Mouse (Mus musculus): ENCODE measurements around the gene Gpr18. TPM values are rescaled to one million over a fixed set of nuclear protein-coding genes. Genes with fewer than 3 reads are reported as not detected.
A peak's percentile ranks its signal among the peaks of the same experiment; 100 is the strongest.

Gpr18 gene
- polyA plus RNA-seq (2015; fragmentation: Nextera tagmentation; extraction: Ambion mirVana) = 0.78 and 0.81 TPM in 2 replicates

- WGBS (ENCODE audit: insufficient replicate concordance) = 40% methylated on average over 8 of the region's 8 CpGs
Observed at GRCm38 (mm10) chr14:121915621-121916020, at the start of gene Gpr18. Gene Gpr18, minus strand, starts transcription at chr14:121915781.

GRCm38 (mm10) chr14:121964990-121965389 is 49.4 kb upstream of the Gpr18 start, which contains the start of gene Gpr183:
Gene Gpr183, minus strand, starts transcription at chr14:121965195.
- Histone ChIP-seq H3K4me2 (ENCODE audit: low read depth, low read length) (no peak within 1 kb of the TSS), H3K9me3 (ENCODE audit: low read length) (no peaks in the 10 kb centered on the region), H3K9ac (replicated peaks) (0 out of 2 replicates have a peak within 1 kb of the TSS, but pooled peaks have one; percentile 26), H3K4me3 (ENCODE audit: low read depth, low read length) (no peak within 1 kb of the TSS), H3K4me1 (ENCODE audit: insufficient read depth) (peaks cover 19% of the 10 kb centered on the region), H3K27me3 (ENCODE audit: insufficient read depth, low read length) (no peaks in the 10 kb centered on the region), H3K36me3 (replicated peaks; ENCODE audit: insufficient read depth, low read length) (no peaks in the 10 kb centered on the region), H3K27ac (ENCODE audit: low read depth) (no peak within 1 kb of the TSS)
- TF ChIP-seq CTCF (IDR thresholded peaks at IDR 0.05; ENCODE audit: low read depth) (no peak), EP300 (IDR thresholded peaks at IDR 0.05; ENCODE audit: low read depth) (no peak)
- DNase-seq (no peak), ATAC-seq (no peak)
- WGBS (ENCODE audit: insufficient replicate concordance) = 18% methylated on average over 6 of the region's 6 CpGs

More at GRCm38 (mm10) chr14:121915621-121916020, at the start of gene Gpr18:
- Histone ChIP-seq H3K9me3 (ENCODE audit: low read length) (no peaks in the 10 kb centered on the region), H3K4me1 (ENCODE audit: insufficient read depth) (0 out of 2 replicates have a peak, but pooled peaks cover 2% of the 10 kb centered on the region), H3K36me3 (replicated peaks; ENCODE audit: insufficient read depth, low read length) (peaks cover 21% of the 10 kb centered on the region), H3K9ac (replicated peaks) (no peak within 1 kb of the TSS), H3K27ac (ENCODE audit: low read depth) (peak within 1 kb of the TSS; percentile 74), H3K4me2 (ENCODE audit: low read depth, low read length) (0 out of 2 replicates have a peak within 1 kb of the TSS, but pooled peaks have one; percentile 6), H3K4me3 (ENCODE audit: low read depth, low read length) (no peak within 1 kb of the TSS), H3K27me3 (ENCODE audit: insufficient read depth, low read length) (no peaks in the 10 kb centered on the region)
- no peak for TF ChIP-seq CTCF (IDR thresholded peaks at IDR 0.05; ENCODE audit: low read depth)
- TF ChIP-seq EP300 (IDR thresholded peaks at IDR 0.05; ENCODE audit: low read depth) = no peak
- no peak for DNase-seq
- no peak for ATAC-seq

- Histone ChIP-seq H3K4me2 (ENCODE audit: low read depth, low read length) (no peak overlapping the region), H3K9ac (replicated peaks) (0 out of 2 replicates have a peak overlapping the region, but pooled peaks have one; percentile 26)
- TF ChIP-seq EP300 (IDR thresholded peaks at IDR 0.05; ENCODE audit: low read depth) (no peak), CTCF (IDR thresholded peaks at IDR 0.05; ENCODE audit: low read depth) (no peak)
Observed at GRCm38 (mm10) chr14:121963942-121964335, 48.4 kb upstream of the Gpr18 start.

GRCm38 (mm10) chr14:121963251-121963941 is 47.8 kb upstream of the Gpr18 start:
- Histone ChIP-seq H3K27ac (ENCODE audit: low read depth) (0 out of 2 replicates have a peak overlapping the region, but pooled peaks have one; percentile 6), H3K9ac (replicated peaks) (no peak overlapping the region), H3K27me3 (ENCODE audit: insufficient read depth, low read length) (no peaks in the 10 kb centered on the region), H3K4me1 (ENCODE audit: insufficient read depth) (peaks cover 19% of the 10 kb centered on the region), H3K36me3 (replicated peaks; ENCODE audit: insufficient read depth, low read length) (no peaks in the 10 kb centered on the region), H3K4me2 (ENCODE audit: low read depth, low read length) (no peak overlapping the region), H3K4me3 (ENCODE audit: low read depth, low read length) (no peak overlapping the region), H3K9me3 (ENCODE audit: low read length) (no peaks in the 10 kb centered on the region)
- WGBS (ENCODE audit: insufficient replicate concordance) = 60% methylated on average over 9 of the region's 9 CpGs
- ATAC-seq (no peak), DNase-seq (no peak)
- no peak for TF ChIP-seq EP300 (IDR thresholded peaks at IDR 0.05; ENCODE audit: low read depth)
- no peak for TF ChIP-seq CTCF (IDR thresholded peaks at IDR 0.05; ENCODE audit: low read depth)

More at GRCm38 (mm10) chr14:121963942-121964335, 48.4 kb upstream of the Gpr18 start:
- Histone ChIP-seq H3K4me1 (ENCODE audit: insufficient read depth) (peaks cover 19% of the 10 kb centered on the region), H3K4me3 (ENCODE audit: low read depth, low read length) (no peak overlapping the region), H3K27me3 (ENCODE audit: insufficient read depth, low read length) (no peaks in the 10 kb centered on the region), H3K36me3 (replicated peaks; ENCODE audit: insufficient read depth, low read length) (no peaks in the 10 kb centered on the region), H3K27ac (ENCODE audit: low read depth) (0 out of 2 replicates have a peak overlapping the region, but pooled peaks have one; percentile 6), H3K9me3 (ENCODE audit: low read length) (no peaks in the 10 kb centered on the region)
- DNase-seq (no peak), ATAC-seq (no peak)
- 48% methylated on average over 4 of the region's 4 CpGs for WGBS (ENCODE audit: insufficient replicate concordance)

- ATAC-seq (peak; percentile 41), DNase-seq (no peak)
- no peak overlapping the region for H3K9ac ChIP-seq (replicated peaks)
- H3K4me3 ChIP-seq (ENCODE audit: low read depth, low read length) = no peak overlapping the region
- peak overlapping the region; percentile 30 for H3K27ac ChIP-seq (ENCODE audit: low read depth)
- no peaks in the 10 kb centered on the region for H3K36me3 ChIP-seq (replicated peaks; ENCODE audit: insufficient read depth, low read length)
- H3K4me1 ChIP-seq (ENCODE audit: insufficient read depth) = peaks cover 19% of the 10 kb centered on the region
- H3K9me3 ChIP-seq (ENCODE audit: low read length) = no peaks in the 10 kb centered on the region
- H3K4me2 ChIP-seq (ENCODE audit: low read depth, low read length) = no peak overlapping the region
- TF ChIP-seq EP300 (IDR thresholded peaks at IDR 0.05; ENCODE audit: low read depth) (no peak), CTCF (IDR thresholded peaks at IDR 0.05; ENCODE audit: low read depth) (no peak)
- H3K27me3 ChIP-seq (ENCODE audit: insufficient read depth, low read length) = no peaks in the 10 kb centered on the region
- 63% methylated on average over 14 of the region's 14 CpGs for WGBS (ENCODE audit: insufficient replicate concordance)
Observed at GRCm38 (mm10) chr14:121962128-121962890, 46.7 kb upstream of the Gpr18 start.

All from liver, postnatal 0 days (tissue).